In genomic region chr3:149246935-149247625, GRCm38 (mm10) we compare ENCODE assay signal across 10 mouse cellular contexts.
A peak's percentile ranks its signal among the peaks of the same experiment; 100 is the strongest.
DNase-seq lines count a peak whose midpoint lies in the region; ATAC-seq lines count a peak whose summit lies in the region.
"Had no signal": no experiment of that assay in that cellular context is flagged by ENCODE, and none has a peak within 500 bp of the region (broad histone marks: within the 10 kb centered on the region; RNA-seq: fewer than 3 reads in every experiment).

No protein-coding gene starts in this region.

- no peak overlapping the region for H3K27ac ChIP-seq in limb, embryonic 12.5 days
- H3K27ac ChIP-seq in limb, embryonic 10.5 days = no peak overlapping the region
- H3K27ac ChIP-seq in hindbrain, embryonic 16.5 days (ENCODE audit: low read depth, low read length) = no peak overlapping the region
- H3K27ac ChIP-seq: embryonic facial prominence, embryonic 12.5 days had no signal

- DNase-seq in cerebellum, postnatal 10 days = peak; percentile 26 to 30
- no peak for DNase-seq in limb, embryonic 10.5 days (ENCODE audit: low spot score)
- DNase-seq in NIH3T3 (ENCODE audit: low read depth) = peak; percentile 24
- no peak for DNase-seq in liver

- WGBS in limb, embryonic 12.5 days = 53% methylated on average over 10 of the region's 10 CpGs
- WGBS in limb, embryonic 10.5 days = 78% methylated on average over 10 of the region's 10 CpGs
- WGBS in hindbrain, embryonic 16.5 days = 41% methylated on average over 10 of the region's 10 CpGs

- ATAC-seq in cerebellum, adult (ENCODE audit: insufficient number of reproducible peaks, low FRiP score, low TSS enrichment) = no peak
- ATAC-seq in limb, embryonic 12.5 days (ENCODE audit: insufficient number of reproducible peaks, insufficient read depth, low FRiP score, low TSS enrichment, low read depth) = no peak
- peak; percentile 52; the same call in 1 of the 2 replicates for ATAC-seq in hindbrain, embryonic 16.5 days
- no peak for ATAC-seq in monocyte, adult 5-6 weeks (replicated peaks; ENCODE audit: insufficient number of reproducible peaks, low FRiP score, low TSS enrichment, poor library complexity, severe bottlenecking)
- ATAC-seq: intestine, embryonic 16.5 days had no signal

- H3K36me3 ChIP-seq in limb, embryonic 12.5 days = no peaks in the 10 kb centered on the region
- H3K36me3 ChIP-seq in limb, embryonic 10.5 days = no peaks in the 10 kb centered on the region
- no peaks in the 10 kb centered on the region for H3K36me3 ChIP-seq in hindbrain, embryonic 16.5 days (ENCODE audit: control insufficient read depth, insufficient read depth, low read length)
- H3K36me3 ChIP-seq: embryonic facial prominence, embryonic 12.5 days had no signal

- H3K9me3 ChIP-seq in limb, embryonic 12.5 days = no peaks in the 10 kb centered on the region
- H3K9me3 ChIP-seq in limb, embryonic 10.5 days (replicated peaks) = no peaks in the 10 kb centered on the region
- H3K9me3 ChIP-seq in hindbrain, embryonic 16.5 days (ENCODE audit: control insufficient read depth, low read length) = no peaks in the 10 kb centered on the region
- H3K9me3 ChIP-seq: embryonic facial prominence, embryonic 12.5 days had no signal

- H3K9ac ChIP-seq in limb, embryonic 12.5 days (replicated peaks) = no peak overlapping the region
- H3K9ac ChIP-seq in hindbrain, embryonic 16.5 days (ENCODE audit: low read depth, low read length) = no peak overlapping the region
- H3K9ac ChIP-seq: embryonic facial prominence, embryonic 12.5 days had no signal

- 0 out of 2 replicates have a peak overlapping the region, but pooled peaks have one; percentile 9 for H3K4me2 ChIP-seq in limb, embryonic 12.5 days
- peak overlapping the region; percentile 39 for H3K4me2 ChIP-seq in hindbrain, embryonic 16.5 days (ENCODE audit: low read length)
- H3K4me2 ChIP-seq: embryonic facial prominence, embryonic 12.5 days had no signal

- H3K27me3 ChIP-seq in limb, embryonic 12.5 days = peaks cover 5% of the 10 kb centered on the region; the same call in 1 of the 2 replicates
- H3K27me3 ChIP-seq in limb, embryonic 10.5 days (ENCODE audit: low read depth, poor library complexity, severe bottlenecking) = 0 out of 2 replicates have a peak, but pooled peaks cover under 1% of the 10 kb centered on the region
- H3K27me3 ChIP-seq in hindbrain, embryonic 16.5 days (replicated peaks; ENCODE audit: control insufficient read depth, insufficient read depth, low read length) = no peaks in the 10 kb centered on the region
- H3K27me3 ChIP-seq: embryonic facial prominence, embryonic 12.5 days had no signal

- peaks cover 18% of the 10 kb centered on the region for H3K4me1 ChIP-seq in limb, embryonic 12.5 days (replicated peaks)
- peaks cover 13% of the 10 kb centered on the region for H3K4me1 ChIP-seq in limb, embryonic 10.5 days
- no peaks in the 10 kb centered on the region; the same call in 1 of the 2 replicates for H3K4me1 ChIP-seq in hindbrain, embryonic 16.5 days (ENCODE audit: control insufficient read depth, insufficient read depth, low read depth, low read length)
- H3K4me1 ChIP-seq: embryonic facial prominence, embryonic 12.5 days had no signal

- H3K4me3 ChIP-seq in limb, embryonic 12.5 days (replicated peaks) = no peak overlapping the region
- no peak overlapping the region for H3K4me3 ChIP-seq in limb, embryonic 10.5 days
- H3K4me3 ChIP-seq in hindbrain, embryonic 16.5 days (ENCODE audit: low read length) = peak overlapping the region; percentile 15; the same call in 1 of the 2 replicates
- H3K4me3 ChIP-seq: embryonic facial prominence, embryonic 12.5 days had no signal

Comparison
In these comparisons a context has a peak if more than half of its experiments do, and no peak if none do; other contexts are left out.
1. DNase-seq: peak in cerebellum, postnatal 10 days (2 of 2) and NIH3T3 (single experiment); none in limb, embryonic 10.5 days (single experiment) and liver (single experiment).